Mouse (Mus musculus): ENCODE data around the gene Agap2.
"Not testable (repeated sequence)": the region's sequence is repeated elsewhere in the genome, so short reads cannot be mapped to it uniquely, and the experiment has no call there.

Agap2 gene

GRCm38 (mm10) chr10:127107563-127108261, 32.6 kb downstream of the Agap2 start:
- no peak for DNase-seq

GRCm38 (mm10) chr10:127108262-127108583, 33.1 kb downstream of the Agap2 start:
- no peak for DNase-seq

GRCm38 (mm10) chr10:127111001-127111887, 36.2 kb downstream of the Agap2 start:
- DNase-seq, result no peak

- DNase-seq, result no peak
These were observed 39.3 kb downstream of the Agap2 start for GRCm38 (mm10) chr10:127114408-127114807.

- DNase-seq, result no peak
These were observed 40.0 kb downstream of the Agap2 start for GRCm38 (mm10) chr10:127115068-127115467.

GRCm38 (mm10) chr10:127118470-127118869, 43.4 kb downstream of the Agap2 start:
- DNase-seq, result no peak

GRCm38 (mm10) chr10:127119229-127119628, 44.1 kb downstream of the Agap2 start:
- no peak for DNase-seq

- peak; percentile 56 for DNase-seq
These were observed 45.4 kb downstream of the Agap2 start for GRCm38 (mm10) chr10:127120301-127121065.

GRCm38 (mm10) chr10:127121066-127121477, 46.0 kb downstream of the Agap2 start, which contains the start of gene Os9:
Os9 (minus strand) TSS chr10:127121131.
- DNase-seq, result peak; percentile 100

- no peak for DNase-seq
These were observed 46.9 kb downstream of the Agap2 start for GRCm38 (mm10) chr10:127122018-127122417.

GRCm38 (mm10) chr10:127122784-127123435, 47.8 kb downstream of the Agap2 start:
- DNase-seq, result peak; percentile 81

- DNase-seq, result peak; percentile 93
These were observed 48.3 kb downstream of the Agap2 start for GRCm38 (mm10) chr10:127123436-127123805.

- DNase-seq, result peak; percentile 51
These were observed 50.3 kb downstream of the Agap2 start for GRCm38 (mm10) chr10:127125210-127126001.

- DNase-seq, result no peak
These were observed 51.5 kb downstream of the Agap2 start for GRCm38 (mm10) chr10:127126579-127126978.

- DNase-seq, result no peak
These were observed 52.7 kb downstream of the Agap2 start for GRCm38 (mm10) chr10:127127711-127128279.

- DNase-seq, result no peak
These were observed 54.3 kb downstream of the Agap2 start for GRCm38 (mm10) chr10:127129431-127129830.

GRCm38 (mm10) chr10:127132469-127132868, 57.4 kb downstream of the Agap2 start:
- DNase-seq, result no peak

GRCm38 (mm10) chr10:127134394-127135035, 59.4 kb downstream of the Agap2 start:
- DNase-seq, result not testable (repeated sequence)

GRCm38 (mm10) chr10:127135118-127135836, 60.2 kb downstream of the Agap2 start:
- no peak for DNase-seq

GRCm38 (mm10) chr10:127136510-127136909, 61.4 kb downstream of the Agap2 start:
- no peak for DNase-seq

Measured in cerebellum, adult 9-10 months (tissue).